Comparison of ENCODE assay signal across 19 mouse cellular contexts in the genomic region with DNA sequence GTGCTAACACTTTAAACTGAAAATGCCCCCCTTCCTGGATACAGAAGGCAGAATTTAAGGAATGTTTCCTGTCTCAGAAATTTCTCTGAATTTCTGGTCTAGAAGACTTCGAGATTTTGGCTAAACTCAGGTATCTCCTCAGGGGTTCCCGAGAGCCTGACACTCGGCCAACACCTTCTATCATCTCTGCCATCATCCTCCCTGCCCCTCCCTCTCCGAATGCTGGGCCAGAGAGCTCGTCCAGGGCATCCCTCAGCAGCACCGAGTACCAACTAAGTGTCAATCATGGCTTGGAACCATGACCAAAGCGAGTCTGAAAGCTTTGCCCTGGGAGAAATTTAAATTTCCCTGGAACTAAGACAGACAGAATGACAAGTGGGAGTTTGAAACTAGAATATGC.
DNase-seq lines count a peak whose midpoint lies in the region; TF ChIP-seq lines count a peak whose summit lies in the region.
"Had no signal": no experiment of that assay in that cellular context is flagged by ENCODE, and none has a peak within 500 bp of the region (broad histone marks: within the 10 kb centered on the region; RNA-seq: fewer than 3 reads in every experiment).

No protein-coding gene starts in this region.

- H3K27me3 ChIP-seq in cerebellum, adult 2 months (ENCODE audit: control insufficient read depth, insufficient read depth, low read length), result no peaks in the 10 kb centered on the region
- H3K27me3 ChIP-seq: embryonic facial prominence, embryonic 15.5 days; forebrain, embryonic 12.5 days had no signal

- no peak for TF ChIP-seq POLR2A in cerebellum, adult 2 months (IDR thresholded peaks at IDR 0.05; ENCODE audit: borderline replicate concordance, insufficient read depth, low read length)

- peak; percentile 14 to 26 for DNase-seq in cerebellum, adult 2 months
- DNase-seq in cerebellum, adult 18-20 months, result no peak
- DNase-seq in cerebellum, postnatal 14 days, result peak; percentile 85 to 87
- no peak for DNase-seq in cerebellum, adult 9-11 months
- DNase-seq in cerebellum, postnatal 36 days, result peak; percentile 26 to 27
- no peak for DNase-seq in cerebellum, adult 11 months
- peak; percentile 33 for DNase-seq in left cerebral cortex, postnatal 4 days
- DNase-seq in left cerebral cortex, adult 8-10 months (ENCODE audit: low spot score in 2 of 2), result no peak
- DNase-seq: adrenal gland, adult 2 months; adrenal gland, postnatal 10 days; adrenal gland, postnatal 25 days; B cell, adult 2 months; cerebellum, adult 9-10 months; embryo, embryonic 11 days had no signal

- no peaks in the 10 kb centered on the region for H3K4me1 ChIP-seq in cerebellum, adult 2 months (ENCODE audit: control insufficient read depth, insufficient read depth, low read length)
- H3K4me1 ChIP-seq: embryonic facial prominence, embryonic 13.5 days; embryonic facial prominence, embryonic 15.5 days; forebrain, embryonic 10.5 days; forebrain, embryonic 12.5 days had no signal

- WGBS in cerebellum, adult 2 months, result 9% methylated on average over 7 of the region's 7 CpGs

- H3K27ac ChIP-seq in cerebellum, adult 2 months (ENCODE audit: insufficient read depth, low read length), result no peak overlapping the region
- H3K27ac ChIP-seq: embryonic facial prominence, embryonic 13.5 days; embryonic facial prominence, embryonic 15.5 days; forebrain, embryonic 10.5 days; forebrain, embryonic 12.5 days had no signal

- H3K4me3 ChIP-seq in cerebellum, adult 2 months (replicated peaks; ENCODE audit: insufficient read depth, low read depth, low read length), result no peak overlapping the region
- H3K4me3 ChIP-seq: embryonic facial prominence, embryonic 13.5 days; embryonic facial prominence, embryonic 15.5 days; erythroblast, embryonic 14.5 days; forebrain, embryonic 10.5 days; forebrain, embryonic 12.5 days had no signal

- TF ChIP-seq CTCF in cerebellum, adult 2 months (IDR thresholded peaks at IDR 0.05; ENCODE audit: borderline replicate concordance, insufficient read depth, low read depth, low read length), result no peak

- intact Hi-C loops in left cerebral cortex, postnatal 4 days (cut with DNase I), result no loop called here

Comparison
In these comparisons a context has a peak if more than half of its experiments do, and no peak if none do; other contexts are left out.
1. DNase-seq: peak in cerebellum, adult 2 months (2 of 2), cerebellum, postnatal 14 days (2 of 2), cerebellum, postnatal 36 days (2 of 2) and left cerebral cortex, postnatal 4 days (single experiment); none in cerebellum, adult 18-20 months (0 of 2), cerebellum, adult 9-11 months (single experiment), cerebellum, adult 11 months (single experiment) and left cerebral cortex, adult 8-10 months (0 of 2).